Mouse (Mus musculus): ENCODE measurements at regions not wholly inside any gene's neighbourhood (a gene's known extent, or its start where the extent isn't known, plus 50 kb on each side); places are given as distances from the start of the nearest gene placed in this dataset.

- ATAC-seq (ENCODE audit: low FRiP score, low TSS enrichment) (no peak), DNase-seq (no peak)
- Histone ChIP-seq H3K27me3 (ENCODE audit: control insufficient read depth, insufficient read depth, low read length) (no peaks in the 10 kb centered on the region), H3K9ac (replicated peaks; ENCODE audit: low read length) (no peak overlapping the region), H3K36me3 (ENCODE audit: control insufficient read depth, insufficient read depth, low read length) (no peaks in the 10 kb centered on the region), H3K4me3 (replicated peaks; ENCODE audit: low read depth, low read length) (no peak overlapping the region), H3K9me3 (ENCODE audit: control insufficient read depth, low read length) (no peaks in the 10 kb centered on the region), H3K4me2 (ENCODE audit: low read length) (no peak overlapping the region), H3K4me1 (ENCODE audit: control insufficient read depth, insufficient read depth, low read length) (peaks cover 2% of the 10 kb centered on the region; the same call in 1 of the 2 replicates), H3K27ac (replicated peaks; ENCODE audit: low read depth, low read length) (no peak overlapping the region)
- 94% methylated on average over 3 of the region's 3 CpGs for WGBS
Observed at GRCm38 (mm10) chr6:111917868-111918597, 355.5 kb upstream of the Lmcd1 start.

DNA sequence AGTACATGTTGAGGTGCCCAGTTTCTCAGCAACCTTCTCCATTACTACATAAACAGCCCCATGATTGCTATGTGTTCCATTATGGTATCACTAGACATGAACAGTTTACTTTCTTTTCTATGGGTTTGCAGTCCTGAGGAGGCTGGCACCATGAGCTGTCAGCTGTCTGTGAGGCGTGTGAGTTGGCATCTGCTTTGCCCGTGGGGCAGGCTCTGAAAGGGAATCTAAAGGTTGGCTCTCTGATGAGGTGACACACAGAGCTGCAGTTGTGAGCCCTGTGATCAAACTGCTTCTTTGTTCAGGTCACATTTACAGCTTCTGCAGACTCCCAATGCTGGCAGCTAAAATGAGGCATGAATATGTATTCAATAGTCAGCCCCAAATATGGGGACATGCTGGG lies 341.0 kb upstream of the Lmcd1 start:
- Histone ChIP-seq H3K27me3 (ENCODE audit: control insufficient read depth, insufficient read depth, low read length) (no peaks in the 10 kb centered on the region), H3K27ac (replicated peaks; ENCODE audit: low read depth, low read length) (no peak overlapping the region), H3K4me3 (replicated peaks; ENCODE audit: low read depth, low read length) (no peak overlapping the region), H3K9me3 (ENCODE audit: control insufficient read depth, low read length) (no peaks in the 10 kb centered on the region), H3K36me3 (ENCODE audit: control insufficient read depth, insufficient read depth, low read length) (no peaks in the 10 kb centered on the region), H3K9ac (replicated peaks; ENCODE audit: low read length) (no peak overlapping the region), H3K4me1 (ENCODE audit: control insufficient read depth, insufficient read depth, low read length) (no peaks in the 10 kb centered on the region), H3K4me2 (ENCODE audit: low read length) (no peak overlapping the region)
- ATAC-seq (ENCODE audit: low FRiP score, low TSS enrichment) (no peak), DNase-seq (no peak)
- WGBS: 78% methylated on average over 2 of the region's 2 CpGs

DNA sequence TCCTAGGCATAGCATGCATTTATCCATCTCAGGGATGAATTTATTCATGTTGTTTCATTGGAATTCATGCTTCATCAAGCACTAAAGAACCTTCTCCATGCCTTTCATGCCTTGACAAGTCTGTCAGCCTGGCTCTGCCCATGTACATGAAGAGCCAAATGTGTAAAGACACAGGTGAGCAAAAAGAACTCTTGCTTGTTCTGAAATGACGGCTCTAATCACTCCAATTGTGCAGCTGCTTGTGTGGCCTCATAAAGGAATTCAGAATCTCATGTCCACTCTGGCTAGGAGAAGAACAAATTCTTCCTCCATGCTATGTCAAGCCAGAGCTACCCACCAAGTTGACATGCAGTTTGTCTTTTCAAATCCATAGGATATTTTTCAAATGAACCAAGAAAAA lies 319.2 kb upstream of the Lmcd1 start:
- no peaks in the 10 kb centered on the region for H3K36me3 ChIP-seq (ENCODE audit: control insufficient read depth, insufficient read depth, low read length)
- H3K9me3 ChIP-seq (ENCODE audit: control insufficient read depth, low read length): no peaks in the 10 kb centered on the region
- 65% methylated on average over 1 of the region's 1 CpGs for WGBS
- no peak overlapping the region for H3K9ac ChIP-seq (replicated peaks; ENCODE audit: low read length)
- no peak for ATAC-seq (ENCODE audit: low FRiP score, low TSS enrichment)
- no peak overlapping the region for H3K4me2 ChIP-seq (ENCODE audit: low read length)
- H3K27me3 ChIP-seq (ENCODE audit: control insufficient read depth, insufficient read depth, low read length): no peaks in the 10 kb centered on the region
- no peak overlapping the region for H3K4me3 ChIP-seq (replicated peaks; ENCODE audit: low read depth, low read length)
- no peak overlapping the region for H3K27ac ChIP-seq (replicated peaks; ENCODE audit: low read depth, low read length)
- no peaks in the 10 kb centered on the region for H3K4me1 ChIP-seq (ENCODE audit: control insufficient read depth, insufficient read depth, low read length)
- DNase-seq: no peak

GRCm38 (mm10) chr6:111965766-111966165 lies 307.8 kb upstream of the Lmcd1 start:
- no peaks in the 10 kb centered on the region for H3K4me1 ChIP-seq (ENCODE audit: control insufficient read depth, insufficient read depth, low read length)
- ATAC-seq (ENCODE audit: low FRiP score, low TSS enrichment): no peak
- no peak overlapping the region for H3K4me2 ChIP-seq (ENCODE audit: low read length)
- no peak overlapping the region for H3K4me3 ChIP-seq (replicated peaks; ENCODE audit: low read depth, low read length)
- no peaks in the 10 kb centered on the region for H3K36me3 ChIP-seq (ENCODE audit: control insufficient read depth, insufficient read depth, low read length)
- no peaks in the 10 kb centered on the region for H3K27me3 ChIP-seq (ENCODE audit: control insufficient read depth, insufficient read depth, low read length)
- H3K9ac ChIP-seq (replicated peaks; ENCODE audit: low read length): no peak overlapping the region
- WGBS: 49% methylated on average over 3 of the region's 3 CpGs
- no peak overlapping the region for H3K27ac ChIP-seq (replicated peaks; ENCODE audit: low read depth, low read length)
- DNase-seq: no peak
- no peaks in the 10 kb centered on the region for H3K9me3 ChIP-seq (ENCODE audit: control insufficient read depth, low read length)

DNA sequence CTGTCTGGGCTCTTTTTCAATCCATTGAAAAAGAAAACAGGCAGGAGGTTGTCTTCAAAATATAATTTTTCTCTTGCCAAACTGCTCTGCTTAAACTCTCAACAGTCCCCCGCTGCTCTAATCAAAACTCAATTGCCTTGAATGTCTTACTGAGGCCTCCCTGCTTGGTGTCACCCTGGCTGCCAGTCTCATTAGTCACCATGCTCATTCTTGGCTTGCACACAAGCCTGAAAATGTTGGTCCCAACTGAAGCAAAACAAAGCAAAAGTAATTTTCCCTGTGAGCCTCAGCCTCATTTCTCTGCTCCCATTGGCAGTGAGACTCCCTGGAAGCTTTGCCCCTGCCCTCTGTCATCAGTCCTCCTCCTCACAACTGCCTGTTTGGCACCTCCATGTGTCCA lies 288.1 kb upstream of the Lmcd1 start:
- H3K4me1 ChIP-seq (ENCODE audit: control insufficient read depth, insufficient read depth, low read length): no peaks in the 10 kb centered on the region
- no peak overlapping the region for H3K4me2 ChIP-seq (ENCODE audit: low read length)
- H3K4me3 ChIP-seq (replicated peaks; ENCODE audit: low read depth, low read length): no peak overlapping the region
- WGBS: 87% methylated on average over 1 of the region's 1 CpGs
- H3K36me3 ChIP-seq (ENCODE audit: control insufficient read depth, insufficient read depth, low read length): no peaks in the 10 kb centered on the region
- no peak for ATAC-seq (ENCODE audit: low FRiP score, low TSS enrichment)
- no peaks in the 10 kb centered on the region for H3K27me3 ChIP-seq (ENCODE audit: control insufficient read depth, insufficient read depth, low read length)
- no peak for DNase-seq
- no peak overlapping the region for H3K27ac ChIP-seq (replicated peaks; ENCODE audit: low read depth, low read length)
- H3K9me3 ChIP-seq (ENCODE audit: control insufficient read depth, low read length): no peaks in the 10 kb centered on the region
- H3K9ac ChIP-seq (replicated peaks; ENCODE audit: low read length): no peak overlapping the region

DNA sequence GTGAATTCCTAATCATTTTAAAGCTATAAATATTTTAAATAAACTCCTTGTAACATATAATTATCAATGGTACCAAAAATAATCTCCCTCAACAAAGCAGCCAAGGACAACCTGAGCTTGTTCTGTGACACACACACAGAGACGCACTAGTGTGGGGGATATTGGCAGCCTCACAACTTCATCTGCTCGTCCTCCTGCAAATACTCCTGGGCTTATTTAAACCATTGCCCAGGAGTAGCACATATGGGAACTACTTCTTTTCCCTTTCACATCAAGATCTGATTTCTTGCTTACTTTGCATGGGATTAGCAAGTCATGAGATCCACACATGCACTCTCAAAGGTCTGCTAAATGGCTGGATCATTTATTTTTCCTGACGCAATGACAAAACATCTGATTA lies 277.7 kb upstream of the Lmcd1 start:
- Histone ChIP-seq H3K9me3 (ENCODE audit: control insufficient read depth, low read length) (no peaks in the 10 kb centered on the region), H3K4me1 (ENCODE audit: control insufficient read depth, insufficient read depth, low read length) (no peaks in the 10 kb centered on the region), H3K4me3 (replicated peaks; ENCODE audit: low read depth, low read length) (no peak overlapping the region), H3K36me3 (ENCODE audit: control insufficient read depth, insufficient read depth, low read length) (no peaks in the 10 kb centered on the region), H3K27me3 (ENCODE audit: control insufficient read depth, insufficient read depth, low read length) (no peaks in the 10 kb centered on the region), H3K4me2 (ENCODE audit: low read length) (no peak overlapping the region), H3K9ac (replicated peaks; ENCODE audit: low read length) (no peak overlapping the region), H3K27ac (replicated peaks; ENCODE audit: low read depth, low read length) (no peak overlapping the region)
- 75% methylated on average over 3 of the region's 3 CpGs for WGBS
- no peak for ATAC-seq (ENCODE audit: low FRiP score, low TSS enrichment)
- DNase-seq: no peak

DNA sequence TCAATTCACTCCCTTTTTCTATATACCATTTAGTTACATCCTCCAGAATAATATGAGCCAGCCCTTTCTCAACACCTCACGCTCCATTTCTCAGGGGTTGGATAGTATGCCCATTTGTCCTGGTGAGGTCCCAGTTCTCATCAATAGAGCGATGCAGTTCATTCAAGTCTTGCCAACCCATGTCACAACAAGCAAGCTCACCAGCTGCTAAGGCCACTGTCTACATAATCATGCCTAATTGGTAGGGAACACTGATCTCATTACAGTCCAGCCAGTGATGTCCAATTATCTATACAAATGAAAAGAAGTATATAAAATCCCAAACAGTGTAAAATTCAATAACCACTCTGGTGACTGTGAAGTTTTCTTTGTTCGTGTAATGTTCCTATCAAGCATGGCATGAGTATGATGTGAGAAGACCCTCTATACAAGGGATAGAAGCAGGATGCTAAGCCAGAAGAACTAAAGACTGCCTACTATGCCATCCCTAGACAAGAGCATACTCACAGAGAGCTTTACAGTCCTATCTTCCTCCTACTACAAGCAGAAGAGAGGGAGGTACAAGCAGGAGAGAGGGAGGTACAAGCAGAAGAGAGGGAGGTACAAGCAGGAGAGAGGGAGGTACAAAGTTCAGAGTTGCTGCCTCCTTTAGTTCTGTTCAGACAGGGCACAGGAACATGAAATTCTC lies 269.6 kb upstream of the Lmcd1 start:
- no peaks in the 10 kb centered on the region for H3K27me3 ChIP-seq (ENCODE audit: control insufficient read depth, insufficient read depth, low read length)
- DNase-seq (no peak), ATAC-seq (ENCODE audit: low FRiP score, low TSS enrichment) (no peak)
- no peak overlapping the region for H3K4me3 ChIP-seq (replicated peaks; ENCODE audit: low read depth, low read length)
- H3K4me1 ChIP-seq (ENCODE audit: control insufficient read depth, insufficient read depth, low read length): no peaks in the 10 kb centered on the region
- 86% methylated on average over 3 of the region's 3 CpGs for WGBS
- no peak overlapping the region for H3K9ac ChIP-seq (replicated peaks; ENCODE audit: low read length)
- H3K4me2 ChIP-seq (ENCODE audit: low read length): no peak overlapping the region
- no peaks in the 10 kb centered on the region for H3K36me3 ChIP-seq (ENCODE audit: control insufficient read depth, insufficient read depth, low read length)
- H3K9me3 ChIP-seq (ENCODE audit: control insufficient read depth, low read length): no peaks in the 10 kb centered on the region
- no peak overlapping the region for H3K27ac ChIP-seq (replicated peaks; ENCODE audit: low read depth, low read length)

GRCm38 (mm10) chr6:112026261-112027205 lies 247.0 kb upstream of the Lmcd1 start:
- H3K9me3 ChIP-seq (ENCODE audit: control insufficient read depth, low read length): no peaks in the 10 kb centered on the region
- no peak overlapping the region for H3K4me2 ChIP-seq (ENCODE audit: low read length)
- no peaks in the 10 kb centered on the region for H3K27me3 ChIP-seq (ENCODE audit: control insufficient read depth, insufficient read depth, low read length)
- ATAC-seq (ENCODE audit: low FRiP score, low TSS enrichment) (no peak), DNase-seq (no peak)
- H3K9ac ChIP-seq (replicated peaks; ENCODE audit: low read length): no peak overlapping the region
- 50% methylated on average over 1 of the region's 1 CpGs for WGBS
- no peaks in the 10 kb centered on the region for H3K4me1 ChIP-seq (ENCODE audit: control insufficient read depth, insufficient read depth, low read length)
- no peak overlapping the region for H3K27ac ChIP-seq (replicated peaks; ENCODE audit: low read depth, low read length)
- H3K36me3 ChIP-seq (ENCODE audit: control insufficient read depth, insufficient read depth, low read length): no peaks in the 10 kb centered on the region
- no peak overlapping the region for H3K4me3 ChIP-seq (replicated peaks; ENCODE audit: low read depth, low read length)
